Mouse (Mus musculus): ENCODE results near the gene Gli2.

The Gli2 gene

GRCm38 (mm10) chr1:118799322-118800116, 253.9 kb downstream of the Gli2 start:
- no peak for DNase-seq (ENCODE audit: low spot score in 2 of 2)

GRCm38 (mm10) chr1:118795415-118796167, 257.8 kb downstream of the Gli2 start:
- DNase-seq (ENCODE audit: low spot score in 2 of 2): no peak

- DNase-seq (ENCODE audit: low spot score in 2 of 2): no peak
Measured at GRCm38 (mm10) chr1:118789871-118790270, 263.5 kb downstream of the Gli2 start.

- no peak for DNase-seq (ENCODE audit: low spot score in 2 of 2)
Measured at GRCm38 (mm10) chr1:118789468-118789867, 264.0 kb downstream of the Gli2 start.

GRCm38 (mm10) chr1:118788813-118789212, 264.6 kb downstream of the Gli2 start:
- DNase-seq (ENCODE audit: low spot score in 2 of 2): no peak

GRCm38 (mm10) chr1:118787486-118787885, 265.9 kb downstream of the Gli2 start:
- no peak for DNase-seq (ENCODE audit: low spot score in 2 of 2)
